Mouse (Mus musculus) gastrocnemius, postnatal 36 days (tissue): ENCODE results near the gene Kcnn1. TPM values are rescaled to one million over a fixed set of nuclear protein-coding genes. Genes with fewer than 3 reads are reported as not detected.

Experiments used
- DNase-seq, 2 experiments: peaks; one replicate each; pipeline ENCODE4 v3.0.0; 2022
- intact Hi-C: fragments of 180-260 bp; cut with DNase I; formaldehyde crosslinking; loops from one replicate; pipeline ENCODE4 v1.15.1; 2025
- total RNA-seq, 2 experiments: library from RNA; stranded (reverse); gene quantifications; 2 replicates each; pipeline ENCODE4 v1.2.3; 2021

Kcnn1 gene
- total RNA-seq, 2 experiments from 2014 or later: 12.8 to 18.3 TPM

GRCm38 (mm10) chr8:70846371-70847154 lies 16.5 kb downstream of the Kcnn1 start:
- no peak for DNase-seq
- intact Hi-C loops: loop anchor here (5.0 kb wide), 1 partner anchor 34 kb away; no protein-coding TSS in a partner anchor

- DNase-seq: no peak
- intact Hi-C loops: loop anchor here (5.0 kb wide), 1 partner anchor 33 kb away; no protein-coding TSS in a partner anchor
Observed at GRCm38 (mm10) chr8:70845108-70845507, 17.9 kb downstream of the Kcnn1 start.

DNA sequence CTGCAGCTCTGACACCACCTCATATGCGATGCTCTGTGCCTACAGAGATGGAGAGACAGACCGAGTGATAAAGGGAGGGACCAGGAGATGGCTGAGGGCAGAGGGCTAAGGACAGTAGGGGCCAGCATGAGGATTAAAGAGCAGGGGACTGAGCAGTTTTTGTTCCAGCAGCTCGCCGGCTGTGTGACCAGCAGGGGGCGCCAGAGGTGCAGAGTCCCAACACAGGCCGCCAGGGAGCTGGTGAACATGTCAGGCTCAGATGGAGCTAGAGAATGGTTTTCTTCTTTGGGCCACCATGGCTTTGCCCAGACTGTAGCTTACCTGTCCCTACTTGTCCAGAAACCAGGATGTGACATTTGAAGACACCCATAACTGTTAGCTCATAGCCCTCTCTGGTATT lies 18.5 kb downstream of the Kcnn1 start:
- peak; percentile 86 to 91 for DNase-seq

DNA sequence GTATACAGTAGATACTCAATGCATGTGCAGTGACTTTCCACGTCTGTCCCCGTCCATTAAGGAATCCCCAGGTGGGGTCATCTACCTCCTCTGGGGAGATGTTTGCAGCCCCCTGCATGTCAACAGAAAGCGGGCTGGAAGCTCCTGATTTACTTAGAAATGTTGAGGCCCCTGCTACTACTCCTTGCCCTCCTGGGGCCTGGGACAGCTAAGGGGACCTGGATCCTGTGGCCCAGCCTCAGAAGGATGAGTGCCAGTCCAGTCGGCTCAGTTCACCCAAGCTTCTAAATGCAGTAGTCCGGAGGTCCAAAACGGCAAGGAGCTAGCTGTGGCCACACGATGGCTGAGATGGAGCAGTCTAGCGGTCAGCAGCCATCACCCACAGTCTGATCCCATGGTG lies 19.1 kb downstream of the Kcnn1 start:
- intact Hi-C loops: loop anchor here (1.0 to 5.0 kb wide), 2 partner anchors 25 to 72 kb away; no protein-coding TSS in a partner anchor
- no peak for DNase-seq

More for the DNA sequence above, 18.5 kb downstream of the Kcnn1 start:
- intact Hi-C loops: loop anchor here (1.0 to 5.0 kb wide), 2 partner anchors 25 to 72 kb away; no protein-coding TSS in a partner anchor

DNA sequence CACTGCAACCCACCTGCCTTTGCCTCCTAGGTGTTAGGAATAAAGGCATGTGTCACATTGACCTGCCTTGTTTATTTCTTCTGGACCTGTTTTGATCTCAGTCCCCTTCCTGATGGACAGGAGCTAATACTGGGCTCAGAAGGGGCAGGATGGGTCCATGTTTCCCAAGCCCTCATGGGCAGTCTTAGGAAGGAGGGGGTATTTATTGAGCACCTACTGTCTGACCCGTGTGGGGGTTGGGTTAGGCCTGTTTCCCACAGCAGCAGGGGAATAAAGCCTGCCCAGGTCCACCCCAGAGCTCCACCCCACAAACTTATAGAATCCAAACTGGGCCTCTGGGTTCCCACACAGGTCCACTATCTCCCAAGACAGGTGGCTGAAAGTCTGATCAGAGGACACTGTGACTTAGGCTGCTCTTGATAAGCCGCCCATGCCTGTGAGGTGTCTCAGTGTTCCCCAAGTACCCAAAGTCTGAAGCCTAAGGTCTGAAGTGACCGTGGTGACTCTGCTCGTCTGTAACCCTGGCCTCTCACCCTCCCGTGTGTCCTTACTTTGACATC lies 19.8 kb downstream of the Kcnn1 start:
- no peak for DNase-seq
- intact Hi-C loops: loop anchor here (5.0 kb wide), 1 partner anchor 71 kb away; no protein-coding TSS in a partner anchor

GRCm38 (mm10) chr8:70842484-70842883 lies 20.6 kb downstream of the Kcnn1 start:
- intact Hi-C loops: loop anchor here (5.0 kb wide), 1 partner anchor 70 kb away; no protein-coding TSS in a partner anchor
- DNase-seq: no peak

- DNase-seq: peak; percentile 88 to 94
- intact Hi-C loops: loop anchor here (1.0 to 5.0 kb wide), 3 partner anchors 20 to 121 kb away; no protein-coding TSS in a partner anchor
Observed at GRCm38 (mm10) chr8:70841147-70842072, 21.6 kb downstream of the Kcnn1 start.

DNA sequence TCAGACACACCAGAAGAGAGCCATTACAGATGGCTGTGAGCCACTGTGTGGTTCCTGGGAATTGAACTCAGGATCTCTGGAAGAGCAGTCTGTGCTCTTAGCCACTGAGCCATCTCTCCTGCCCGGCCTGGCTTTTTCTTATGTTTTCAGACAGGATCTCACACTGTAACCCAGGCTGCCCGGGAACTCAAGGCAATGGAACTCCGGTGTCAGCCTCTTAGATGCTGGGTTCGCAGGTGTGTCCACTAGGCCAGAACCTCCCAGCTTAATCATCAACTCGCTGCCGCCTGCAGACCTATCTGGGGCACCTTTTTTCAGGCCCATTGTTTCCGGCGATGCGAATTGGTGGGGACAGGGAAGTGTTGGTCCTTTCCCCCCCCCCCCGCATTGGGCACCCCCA lies 22.5 kb downstream of the Kcnn1 start:
- intact Hi-C loops: loop anchor here (2.0 to 5.0 kb wide), 2 partner anchors 68 to 120 kb away; no protein-coding TSS in a partner anchor
- no peak for DNase-seq

DNA sequence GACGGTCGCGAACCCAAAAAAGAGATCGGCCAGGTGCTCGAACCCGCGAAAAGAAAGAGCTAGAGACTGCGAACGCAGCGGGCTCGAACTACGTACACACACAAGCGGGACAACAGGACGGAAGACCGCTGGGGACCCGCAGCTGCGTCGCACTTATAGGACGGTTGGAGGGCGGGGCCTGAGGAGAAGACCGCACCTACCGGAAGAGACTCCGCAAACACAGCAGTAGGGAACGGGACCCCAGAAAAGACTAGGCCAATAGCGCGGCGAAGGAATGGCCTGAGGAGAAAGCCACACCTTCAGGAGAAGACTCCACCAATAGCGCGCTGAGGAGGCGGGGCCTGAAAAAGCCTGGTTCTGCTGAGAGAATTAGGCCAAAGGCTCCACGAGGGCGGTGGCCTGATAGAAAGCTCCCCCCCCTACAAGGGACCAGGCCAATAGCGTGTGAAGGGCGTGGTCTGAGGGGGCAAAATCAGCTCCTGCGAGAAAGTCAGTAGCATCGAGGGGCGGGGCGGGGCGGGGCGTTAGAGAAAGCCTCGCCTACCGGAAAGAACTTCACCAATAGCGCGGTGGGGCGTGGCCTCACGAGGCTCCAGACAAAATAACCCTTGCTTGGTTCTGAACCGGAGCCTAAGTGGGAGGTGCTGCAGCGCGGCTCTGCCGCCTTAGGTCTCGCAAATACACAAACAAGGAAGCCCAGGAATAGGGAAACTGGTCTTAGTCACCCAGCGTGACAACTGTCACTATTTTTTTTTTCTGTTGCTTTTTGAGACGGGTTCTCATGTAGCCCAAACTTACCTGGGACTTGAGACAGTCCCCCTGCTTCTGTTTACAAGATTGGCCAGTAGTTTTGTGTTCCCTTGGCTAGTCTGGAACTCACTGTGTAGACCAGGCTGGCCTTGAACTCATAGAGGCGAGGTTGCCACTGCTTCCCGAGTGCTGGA lies 23.4 kb downstream of the Kcnn1 start, which contains the start of gene Arrdc2:
Gene Arrdc2, minus strand, starts transcription at position 313 of the 944 bp plus-strand sequence.
- peak; percentile 96 to 100 for DNase-seq
- intact Hi-C loops: loop anchor here (2.0 to 5.0 kb wide), 2 partner anchors 67 to 119 kb away; no protein-coding TSS in a partner anchor

- DNase-seq: peak in 1 of 2 experiments; percentile 41
- intact Hi-C loops: no loop called here
Observed at GRCm38 (mm10) chr8:70838654-70839407, 24.2 kb downstream of the Kcnn1 start.

DNA sequence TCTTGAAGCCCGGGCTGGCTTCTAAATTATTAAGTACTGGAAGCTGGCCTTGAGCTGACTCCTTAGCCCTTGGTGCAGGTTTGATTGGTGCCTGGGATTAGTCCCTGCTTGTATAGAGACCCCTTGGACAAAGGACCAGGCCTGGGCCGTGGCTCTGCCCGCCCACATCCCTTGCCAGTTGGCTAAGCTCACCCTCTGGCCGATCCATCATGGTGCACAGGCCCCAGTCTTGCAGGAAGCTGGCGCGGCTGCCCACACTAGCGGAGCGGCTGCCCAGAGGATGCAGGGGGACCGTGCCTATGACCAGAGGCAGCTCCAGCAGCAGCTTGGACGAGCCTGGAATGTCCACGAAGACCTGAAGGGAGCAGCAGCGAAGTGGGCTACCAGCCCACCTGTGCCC lies 26.4 kb downstream of the Kcnn1 start:
- DNase-seq: no peak
- intact Hi-C loops: no loop called here

DNA sequence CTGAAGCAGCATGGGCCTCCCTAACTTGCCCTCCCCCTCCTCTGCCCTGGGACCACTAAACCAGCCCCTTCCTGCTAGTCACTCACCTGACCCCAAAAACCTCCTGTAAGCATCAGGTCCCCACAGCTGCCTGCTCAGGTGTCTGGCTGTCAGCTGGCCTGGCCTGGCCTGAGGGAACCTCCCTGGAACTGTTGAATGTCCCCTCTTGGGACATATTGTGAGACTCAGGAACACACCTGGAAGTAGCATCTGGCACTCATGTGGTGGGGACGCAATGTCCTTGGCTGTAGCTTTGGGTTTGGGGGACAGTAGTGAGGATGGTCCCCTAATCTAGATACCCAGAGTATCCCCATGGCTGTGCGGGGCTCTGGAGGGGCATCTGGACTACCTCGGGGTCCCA lies 29.0 kb downstream of the Kcnn1 start:
- peak in 1 of 2 experiments; percentile 58 for DNase-seq
- intact Hi-C loops: no loop called here

- DNase-seq: peak; percentile 79 to 91
Observed at GRCm38 (mm10) chr8:70833520-70833919, 29.5 kb downstream of the Kcnn1 start.

DNA sequence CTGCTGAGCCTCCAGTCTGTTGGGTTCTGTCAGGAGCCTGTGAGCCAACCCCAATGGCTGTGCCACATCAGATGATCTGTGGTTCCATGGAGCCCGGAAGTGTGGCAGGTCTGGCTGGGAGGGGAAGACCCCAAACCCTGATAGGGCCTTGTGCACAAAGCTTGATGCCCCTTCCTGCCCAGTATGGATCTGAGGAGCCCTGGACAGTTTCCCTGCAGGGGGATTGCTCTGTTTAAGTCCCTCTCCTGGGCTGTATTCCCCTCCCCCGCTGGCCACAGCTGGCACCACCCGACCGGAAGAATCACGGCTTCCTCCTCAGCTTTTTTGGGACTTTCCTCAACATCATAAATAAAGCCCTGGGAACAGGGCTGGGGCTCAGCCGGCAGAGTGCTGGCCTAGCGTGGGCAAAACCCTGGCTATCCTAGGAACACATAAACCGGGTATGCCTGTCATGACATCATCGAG lies 30.0 kb downstream of the Kcnn1 start:
- intact Hi-C loops: no loop called here
- peak in 1 of 2 experiments; percentile 46 for DNase-seq

More at GRCm38 (mm10) chr8:70833520-70833919, 29.5 kb downstream of the Kcnn1 start:
- intact Hi-C loops: no loop called here

- intact Hi-C loops: no loop called here
- DNase-seq: peak in 1 of 2 experiments; percentile 67
Observed at GRCm38 (mm10) chr8:70832371-70832770, 30.7 kb downstream of the Kcnn1 start.

- intact Hi-C loops: no loop called here
Observed at GRCm38 (mm10) chr8:70831517-70831916, 31.5 kb downstream of the Kcnn1 start.

GRCm38 (mm10) chr8:70827796-70828195 lies 35.3 kb downstream of the Kcnn1 start:
- DNase-seq: no peak
- intact Hi-C loops: no loop called here

More at GRCm38 (mm10) chr8:70831517-70831916, 31.5 kb downstream of the Kcnn1 start:
- DNase-seq: peak; percentile 58 to 60

DNA sequence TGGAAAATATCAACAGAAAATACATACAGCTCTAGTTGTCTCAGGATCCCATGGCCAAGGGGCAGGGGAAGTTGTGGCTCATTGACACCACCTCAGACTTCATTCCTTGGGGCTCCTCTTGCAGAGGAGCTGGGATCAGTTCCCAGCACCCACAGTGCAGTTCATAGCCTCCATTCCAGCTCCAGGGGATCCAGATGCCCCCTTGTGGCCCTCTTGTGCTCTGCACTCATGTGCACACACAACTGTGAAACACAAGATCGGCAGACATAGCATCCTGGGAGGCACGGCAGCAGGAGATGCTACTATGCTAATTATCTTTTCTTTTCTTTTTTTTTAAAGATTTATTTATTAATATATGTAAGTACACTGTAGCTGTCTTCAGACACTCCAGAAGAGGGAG lies 36.0 kb downstream of the Kcnn1 start:
- intact Hi-C loops: no loop called here
- DNase-seq: no peak
